Mouse (Mus musculus): ENCODE results near the gene D930048N14Rik. TPM values are rescaled to one million over a fixed set of nuclear protein-coding genes. Genes with fewer than 3 reads are reported as not detected.

Gene D930048N14Rik
- polyA plus RNA-seq, 1 experiment from 2014 or later, result 0.97 TPM

GRCm38 (mm10) chr11:51633721-51634120 lies 17.0 kb upstream of the D930048N14Rik start:
- no peak overlapping the region for H3K27ac ChIP-seq (ENCODE audit: low read depth, low read length)
- no peaks in the 10 kb centered on the region for H3K9me3 ChIP-seq (replicated peaks; ENCODE audit: control insufficient read depth, low read length)
- no peak overlapping the region for H3K4me3 ChIP-seq (ENCODE audit: low read depth, low read length)
- no peak overlapping the region for H3K9ac ChIP-seq (ENCODE audit: low read depth, low read length)
- 84% methylated on average over 3 of the region's 3 CpGs for WGBS (ENCODE audit: insufficient replicate concordance)
- H3K36me3 ChIP-seq (ENCODE audit: control insufficient read depth, insufficient read depth, low read length), result 0 out of 2 replicates have a peak, but pooled peaks cover 4% of the 10 kb centered on the region
- ATAC-seq (replicated peaks; ENCODE audit: insufficient number of reproducible peaks, low FRiP score, low TSS enrichment), result no peak
- H3K27me3 ChIP-seq (ENCODE audit: control insufficient read depth, insufficient read depth, low read length), result no peaks in the 10 kb centered on the region
- H3K4me2 ChIP-seq, result no peak overlapping the region
- peaks cover 6% of the 10 kb centered on the region; the same call in 1 of the 2 replicates for H3K4me1 ChIP-seq (ENCODE audit: control insufficient read depth, insufficient read depth, low read length)

- Histone ChIP-seq H3K4me3 (ENCODE audit: low read depth, low read length) (peak overlapping the region; percentile 76), H3K4me1 (ENCODE audit: control insufficient read depth, insufficient read depth, low read length) (peaks cover 6% of the 10 kb centered on the region; the same call in 1 of the 2 replicates), H3K27me3 (ENCODE audit: control insufficient read depth, insufficient read depth, low read length) (no peaks in the 10 kb centered on the region), H3K9ac (ENCODE audit: low read depth, low read length) (peak overlapping the region; percentile 87), H3K4me2 (peak overlapping the region; percentile 88), H3K9me3 (replicated peaks; ENCODE audit: control insufficient read depth, low read length) (no peaks in the 10 kb centered on the region), H3K27ac (ENCODE audit: low read depth, low read length) (peak overlapping the region; percentile 79; the same call in 1 of the 2 replicates), H3K36me3 (ENCODE audit: control insufficient read depth, insufficient read depth, low read length) (no peaks in the 10 kb centered on the region)
- no peak for ATAC-seq (replicated peaks; ENCODE audit: insufficient number of reproducible peaks, low FRiP score, low TSS enrichment)
- 16% methylated on average over 6 of the region's 6 CpGs for WGBS (ENCODE audit: insufficient replicate concordance)
Observed at GRCm38 (mm10) chr11:51635127-51635524, 15.6 kb upstream of the D930048N14Rik start.

GRCm38 (mm10) chr11:51635525-51636322 lies 15.0 kb upstream of the D930048N14Rik start, which contains the start of gene Rmnd5b:
Rmnd5b (minus strand) TSS chr11:51635896.
- H3K27me3 ChIP-seq (ENCODE audit: control insufficient read depth, insufficient read depth, low read length), result no peaks in the 10 kb centered on the region
- peak within 1 kb of the TSS; percentile 87 for H3K9ac ChIP-seq (ENCODE audit: low read depth, low read length)
- H3K36me3 ChIP-seq (ENCODE audit: control insufficient read depth, insufficient read depth, low read length), result no peaks in the 10 kb centered on the region
- peaks cover 6% of the 10 kb centered on the region; the same call in 1 of the 2 replicates for H3K4me1 ChIP-seq (ENCODE audit: control insufficient read depth, insufficient read depth, low read length)
- peak within 1 kb of the TSS; percentile 76 for H3K4me3 ChIP-seq (ENCODE audit: low read depth, low read length)
- under 1% methylated on average over 61 of the region's 61 CpGs for WGBS (ENCODE audit: insufficient replicate concordance)
- peak within 1 kb of the TSS; percentile 88 for H3K4me2 ChIP-seq
- no peaks in the 10 kb centered on the region for H3K9me3 ChIP-seq (replicated peaks; ENCODE audit: control insufficient read depth, low read length)
- peak within 1 kb of the TSS; percentile 79 for H3K27ac ChIP-seq (ENCODE audit: low read depth, low read length)
- peak; percentile 68 for ATAC-seq (replicated peaks; ENCODE audit: insufficient number of reproducible peaks, low FRiP score, low TSS enrichment)

GRCm38 (mm10) chr11:51636323-51636684 lies 14.4 kb upstream of the D930048N14Rik start:
- peak overlapping the region; percentile 88 for H3K4me2 ChIP-seq
- 3% methylated on average over 6 of the region's 6 CpGs for WGBS (ENCODE audit: insufficient replicate concordance)
- H3K9ac ChIP-seq (ENCODE audit: low read depth, low read length), result peak overlapping the region; percentile 87
- peaks cover 6% of the 10 kb centered on the region; the same call in 1 of the 2 replicates for H3K4me1 ChIP-seq (ENCODE audit: control insufficient read depth, insufficient read depth, low read length)
- no peaks in the 10 kb centered on the region for H3K27me3 ChIP-seq (ENCODE audit: control insufficient read depth, insufficient read depth, low read length)
- no peaks in the 10 kb centered on the region for H3K36me3 ChIP-seq (ENCODE audit: control insufficient read depth, insufficient read depth, low read length)
- no peak; the same call in 1 of the 2 replicates for ATAC-seq (replicated peaks; ENCODE audit: insufficient number of reproducible peaks, low FRiP score, low TSS enrichment)
- H3K27ac ChIP-seq (ENCODE audit: low read depth, low read length), result peak overlapping the region; percentile 79
- H3K9me3 ChIP-seq (replicated peaks; ENCODE audit: control insufficient read depth, low read length), result no peaks in the 10 kb centered on the region
- peak overlapping the region; percentile 76 for H3K4me3 ChIP-seq (ENCODE audit: low read depth, low read length)

GRCm38 (mm10) chr11:51637971-51638414 lies 12.8 kb upstream of the D930048N14Rik start:
- peak overlapping the region; percentile 6; the same call in 1 of the 2 replicates for H3K9ac ChIP-seq (ENCODE audit: low read depth, low read length)
- H3K4me3 ChIP-seq (ENCODE audit: low read depth, low read length), result no peak overlapping the region
- H3K9me3 ChIP-seq (replicated peaks; ENCODE audit: control insufficient read depth, low read length), result no peaks in the 10 kb centered on the region
- H3K27me3 ChIP-seq (ENCODE audit: control insufficient read depth, insufficient read depth, low read length), result no peaks in the 10 kb centered on the region
- WGBS (ENCODE audit: insufficient replicate concordance), result 5% methylated on average over 17 of the region's 17 CpGs
- peaks cover 8% of the 10 kb centered on the region; the same call in 1 of the 2 replicates for H3K4me1 ChIP-seq (ENCODE audit: control insufficient read depth, insufficient read depth, low read length)
- ATAC-seq (replicated peaks; ENCODE audit: insufficient number of reproducible peaks, low FRiP score, low TSS enrichment), result no peak
- peak overlapping the region; percentile 53 for H3K4me2 ChIP-seq
- H3K27ac ChIP-seq (ENCODE audit: low read depth, low read length), result peak overlapping the region; percentile 37; the same call in 1 of the 2 replicates
- H3K36me3 ChIP-seq (ENCODE audit: control insufficient read depth, insufficient read depth, low read length), result no peaks in the 10 kb centered on the region

- Histone ChIP-seq H3K4me1 (ENCODE audit: control insufficient read depth, insufficient read depth, low read length) (peaks cover 12% of the 10 kb centered on the region; the same call in 1 of the 2 replicates), H3K4me2 (peak overlapping the region; percentile 53; the same call in 1 of the 2 replicates), H3K9ac (ENCODE audit: low read depth, low read length) (no peak overlapping the region), H3K27me3 (ENCODE audit: control insufficient read depth, insufficient read depth, low read length) (peaks cover 2% of the 10 kb centered on the region; the same call in 1 of the 2 replicates), H3K4me3 (ENCODE audit: low read depth, low read length) (no peak overlapping the region), H3K9me3 (replicated peaks; ENCODE audit: control insufficient read depth, low read length) (no peaks in the 10 kb centered on the region), H3K36me3 (ENCODE audit: control insufficient read depth, insufficient read depth, low read length) (no peaks in the 10 kb centered on the region; the same call in 1 of the 2 replicates), H3K27ac (ENCODE audit: low read depth, low read length) (peak overlapping the region; percentile 37; the same call in 1 of the 2 replicates)
- WGBS (ENCODE audit: insufficient replicate concordance), result 66% methylated on average over 5 of the region's 5 CpGs
- ATAC-seq (replicated peaks; ENCODE audit: insufficient number of reproducible peaks, low FRiP score, low TSS enrichment), result no peak
Observed at GRCm38 (mm10) chr11:51638497-51638896, 12.3 kb upstream of the D930048N14Rik start.

GRCm38 (mm10) chr11:51640748-51641147 lies 10.0 kb upstream of the D930048N14Rik start:
- H3K4me2 ChIP-seq, result no peak overlapping the region
- peaks cover 14% of the 10 kb centered on the region; the same call in 1 of the 2 replicates for H3K4me1 ChIP-seq (ENCODE audit: control insufficient read depth, insufficient read depth, low read length)
- H3K4me3 ChIP-seq (ENCODE audit: low read depth, low read length), result no peak overlapping the region
- WGBS (ENCODE audit: insufficient replicate concordance), result 72% methylated on average over 7 of the region's 7 CpGs
- H3K36me3 ChIP-seq (ENCODE audit: control insufficient read depth, insufficient read depth, low read length), result peaks cover 3% of the 10 kb centered on the region
- no peak overlapping the region for H3K27ac ChIP-seq (ENCODE audit: low read depth, low read length)
- H3K9ac ChIP-seq (ENCODE audit: low read depth, low read length), result no peak overlapping the region
- no peaks in the 10 kb centered on the region for H3K9me3 ChIP-seq (replicated peaks; ENCODE audit: control insufficient read depth, low read length)
- no peak for ATAC-seq (replicated peaks; ENCODE audit: insufficient number of reproducible peaks, low FRiP score, low TSS enrichment)
- H3K27me3 ChIP-seq (ENCODE audit: control insufficient read depth, insufficient read depth, low read length), result peaks cover 4% of the 10 kb centered on the region; the same call in 1 of the 2 replicates

- Histone ChIP-seq H3K27me3 (ENCODE audit: control insufficient read depth, insufficient read depth, low read length) (peaks cover 4% of the 10 kb centered on the region; the same call in 1 of the 2 replicates), H3K27ac (ENCODE audit: low read depth, low read length) (no peak overlapping the region), H3K4me3 (ENCODE audit: low read depth, low read length) (no peak overlapping the region), H3K4me1 (ENCODE audit: control insufficient read depth, insufficient read depth, low read length) (peaks cover 13% of the 10 kb centered on the region; the same call in 1 of the 2 replicates), H3K9me3 (replicated peaks; ENCODE audit: control insufficient read depth, low read length) (no peaks in the 10 kb centered on the region), H3K36me3 (ENCODE audit: control insufficient read depth, insufficient read depth, low read length) (peaks cover 3% of the 10 kb centered on the region), H3K9ac (ENCODE audit: low read depth, low read length) (no peak overlapping the region), H3K4me2 (peak overlapping the region; percentile 33; the same call in 1 of the 2 replicates)
- WGBS (ENCODE audit: insufficient replicate concordance), result 55% methylated on average over 9 of the region's 9 CpGs
- ATAC-seq (replicated peaks; ENCODE audit: insufficient number of reproducible peaks, low FRiP score, low TSS enrichment), result no peak
Observed at GRCm38 (mm10) chr11:51643202-51643601, 7.6 kb upstream of the D930048N14Rik start.

Measured in heart, embryonic 11.5 days (tissue).